Mouse (Mus musculus): ENCODE results near the gene Impdh1.

The Impdh1 gene

DNA sequence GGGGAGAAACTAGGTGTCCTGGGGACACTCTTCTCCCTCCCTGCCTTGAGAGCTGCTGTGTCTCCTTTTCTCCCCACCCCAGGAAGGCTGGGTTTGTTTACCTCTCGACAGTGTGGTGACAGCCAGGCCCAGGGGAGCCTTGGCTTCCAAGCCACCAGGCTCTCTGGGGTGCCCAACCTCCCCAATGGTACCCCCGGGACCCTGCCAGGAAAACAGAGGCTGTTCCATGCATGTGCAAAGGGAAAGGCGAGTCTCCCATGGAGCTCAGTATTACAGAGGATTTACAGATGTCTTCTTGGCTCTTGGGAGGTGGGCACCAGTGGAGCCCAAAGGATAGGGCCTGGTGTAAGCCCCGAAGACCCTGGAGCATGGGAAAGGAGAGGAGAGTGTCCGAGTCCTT lies 2.7 kb downstream of the Impdh1 start:
- no peak for DNase-seq (ENCODE audit: low read depth, low spot score)

- peak; percentile 50 for DNase-seq (ENCODE audit: low read depth, low spot score)
These were observed 4.2 kb downstream of the Impdh1 start for GRCm38 (mm10) chr6:29211806-29212492.

- DNase-seq (ENCODE audit: low read depth, low spot score): no peak
These were observed 5.0 kb downstream of the Impdh1 start for GRCm38 (mm10) chr6:29211146-29211545.

DNA sequence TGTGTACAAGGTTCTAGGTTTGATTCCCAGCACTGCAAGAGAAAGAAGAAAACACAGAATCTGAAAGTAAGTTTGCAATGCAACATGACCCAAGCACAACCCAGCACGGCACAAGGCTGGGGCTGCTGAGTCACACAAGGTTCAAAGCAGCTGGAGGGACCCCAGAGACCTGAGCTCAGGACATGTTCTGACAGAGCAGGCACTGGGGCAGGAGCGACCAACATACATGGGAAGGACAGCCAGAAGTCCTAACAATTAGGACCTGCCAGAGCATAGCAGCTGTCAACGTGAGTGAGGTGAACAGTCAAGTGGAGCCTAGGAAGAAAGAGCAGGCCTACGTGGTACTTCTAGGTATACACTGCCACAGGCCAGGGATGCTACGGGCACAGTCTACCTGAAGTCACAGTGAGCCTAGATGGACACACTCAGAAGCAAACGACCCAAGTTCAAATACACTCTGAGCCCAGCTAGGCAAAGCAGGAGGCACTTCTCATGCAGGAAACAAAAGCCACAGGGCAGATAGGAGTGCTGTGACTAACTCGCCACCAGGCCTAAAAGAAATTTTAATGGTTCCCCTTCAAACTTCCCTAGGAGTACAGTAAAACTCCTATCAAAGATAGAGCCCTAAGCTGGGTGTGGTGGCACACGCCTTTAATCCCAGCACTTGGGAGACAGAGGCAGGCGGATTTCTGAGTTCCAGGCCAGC lies 5.8 kb downstream of the Impdh1 start:
- no peak for DNase-seq (ENCODE audit: low read depth, low spot score)

DNA sequence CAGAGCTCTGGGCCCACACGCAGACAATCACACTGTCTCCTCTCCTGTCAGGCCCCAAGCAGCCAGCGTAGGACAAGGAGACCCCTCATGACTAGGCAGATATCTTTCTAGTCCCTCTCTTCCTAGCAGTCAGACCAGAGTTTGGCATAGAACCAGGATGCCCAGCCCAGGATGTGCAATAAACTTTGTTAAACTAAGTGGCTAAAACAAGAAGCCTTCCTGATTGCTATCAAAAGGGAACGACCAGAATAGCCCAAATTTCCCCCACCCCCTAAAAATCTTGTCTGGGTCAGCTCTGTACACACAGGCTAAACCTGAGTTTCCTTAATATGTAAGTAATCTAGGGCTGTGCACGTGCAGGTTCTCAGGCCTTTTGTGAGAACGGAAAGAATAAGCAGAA lies 8.0 kb downstream of the Impdh1 start:
- DNase-seq (ENCODE audit: low read depth, low spot score): no peak

DNA sequence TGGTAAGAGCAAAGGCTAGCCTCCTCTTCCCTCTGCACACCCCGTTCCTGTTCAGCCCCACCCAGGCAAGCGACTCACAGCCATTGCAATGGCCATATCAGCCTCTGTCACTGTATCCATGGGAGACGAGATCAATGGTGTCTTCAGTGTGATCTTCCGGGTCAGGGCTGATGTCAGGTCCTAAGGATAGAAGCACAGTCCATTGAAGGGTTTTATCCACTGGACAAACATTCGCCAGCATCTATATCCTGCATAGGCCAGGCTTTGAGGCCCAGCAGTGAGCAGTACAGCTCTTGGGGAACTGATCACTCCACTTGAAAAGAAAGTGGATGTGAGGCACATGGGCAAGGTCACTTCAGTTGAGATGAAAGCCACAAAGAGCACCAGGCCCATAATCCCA lies 9.1 kb downstream of the Impdh1 start:
- no peak for DNase-seq (ENCODE audit: low read depth, low spot score)

- DNase-seq (ENCODE audit: low read depth, low spot score): no peak
These were observed 10.2 kb downstream of the Impdh1 start for GRCm38 (mm10) chr6:29206006-29206405.

- DNase-seq (ENCODE audit: low read depth, low spot score): peak; percentile 46
These were observed 11.1 kb downstream of the Impdh1 start for GRCm38 (mm10) chr6:29204932-29205614.

- DNase-seq (ENCODE audit: low read depth, low spot score): no peak
These were observed 12.1 kb downstream of the Impdh1 start for GRCm38 (mm10) chr6:29203861-29204585.

- no peak for DNase-seq (ENCODE audit: low read depth, low spot score)
These were observed 13.1 kb downstream of the Impdh1 start for GRCm38 (mm10) chr6:29203096-29203495.

- DNase-seq (ENCODE audit: low read depth, low spot score): no peak
These were observed 14.2 kb downstream of the Impdh1 start for GRCm38 (mm10) chr6:29201988-29202387.

DNA sequence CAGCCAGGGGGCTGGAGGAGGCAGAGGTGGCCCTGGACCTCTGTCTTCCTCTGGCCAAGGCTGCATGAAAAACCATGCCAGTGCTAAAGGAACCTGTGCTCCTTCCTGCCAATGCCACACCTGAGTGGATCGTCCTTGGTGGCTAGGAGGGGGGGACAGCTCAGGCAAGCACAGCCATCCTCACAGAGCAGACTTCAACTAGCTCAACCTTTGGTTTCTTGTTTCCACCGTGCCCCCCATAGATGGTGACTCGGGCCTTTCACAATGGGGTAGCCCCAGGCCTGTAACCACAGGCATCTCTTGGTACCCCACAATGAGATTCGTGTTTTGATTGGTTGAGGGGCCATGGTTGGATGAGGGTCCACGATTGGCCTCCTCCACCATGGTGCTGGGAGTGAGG lies 14.8 kb downstream of the Impdh1 start:
- DNase-seq (ENCODE audit: low read depth, low spot score): no peak

- no peak for DNase-seq (ENCODE audit: low read depth, low spot score)
These were observed 15.7 kb downstream of the Impdh1 start for GRCm38 (mm10) chr6:29200496-29200895.

- no peak for DNase-seq (ENCODE audit: low read depth, low spot score)
These were observed 16.8 kb downstream of the Impdh1 start for GRCm38 (mm10) chr6:29199223-29199855.

DNA sequence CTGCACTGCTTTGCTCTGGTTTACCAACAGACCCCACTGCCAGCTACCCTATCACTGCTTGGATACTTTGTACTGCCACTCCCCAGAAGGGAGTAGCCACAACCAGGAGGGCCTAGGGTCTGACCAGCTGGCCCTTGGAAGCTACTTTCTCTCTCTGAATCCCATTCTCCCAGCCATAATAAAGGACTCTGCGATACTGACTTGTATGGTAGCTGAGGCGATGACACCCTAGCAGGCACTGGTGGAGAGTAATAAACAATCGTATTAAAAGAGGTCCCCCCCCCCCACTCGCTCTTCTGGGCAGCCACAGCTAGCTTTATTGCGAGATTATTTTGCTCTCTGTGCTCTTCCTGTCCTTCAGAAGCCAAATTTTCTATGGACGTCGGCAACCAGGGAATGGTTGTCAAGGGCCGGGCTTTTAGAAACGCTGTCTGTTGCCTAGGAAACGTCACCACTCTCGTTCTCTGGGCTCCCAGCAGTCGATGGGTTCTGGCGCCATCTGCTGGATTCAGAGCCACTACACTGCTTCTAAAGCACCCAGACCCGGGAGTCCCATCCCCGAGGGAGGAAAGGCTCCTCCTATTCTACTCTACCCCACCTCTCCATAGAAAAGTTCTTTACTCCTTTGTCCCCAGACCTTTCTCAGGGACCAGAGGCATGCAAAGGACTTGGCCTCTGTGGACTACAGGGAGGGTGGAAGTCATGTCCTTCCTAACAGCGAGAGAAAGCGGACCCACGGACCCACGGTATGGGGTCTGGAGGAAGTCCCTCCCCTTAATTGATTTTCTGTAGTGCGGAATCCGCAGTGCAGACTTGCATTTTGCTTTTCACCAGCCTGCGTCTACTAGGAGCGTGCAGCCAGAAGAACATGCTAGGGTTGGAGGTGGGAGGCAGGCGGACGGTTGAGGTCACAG lies 17.6 kb downstream of the Impdh1 start:
- DNase-seq (ENCODE audit: low read depth, low spot score): peak; percentile 78

DNA sequence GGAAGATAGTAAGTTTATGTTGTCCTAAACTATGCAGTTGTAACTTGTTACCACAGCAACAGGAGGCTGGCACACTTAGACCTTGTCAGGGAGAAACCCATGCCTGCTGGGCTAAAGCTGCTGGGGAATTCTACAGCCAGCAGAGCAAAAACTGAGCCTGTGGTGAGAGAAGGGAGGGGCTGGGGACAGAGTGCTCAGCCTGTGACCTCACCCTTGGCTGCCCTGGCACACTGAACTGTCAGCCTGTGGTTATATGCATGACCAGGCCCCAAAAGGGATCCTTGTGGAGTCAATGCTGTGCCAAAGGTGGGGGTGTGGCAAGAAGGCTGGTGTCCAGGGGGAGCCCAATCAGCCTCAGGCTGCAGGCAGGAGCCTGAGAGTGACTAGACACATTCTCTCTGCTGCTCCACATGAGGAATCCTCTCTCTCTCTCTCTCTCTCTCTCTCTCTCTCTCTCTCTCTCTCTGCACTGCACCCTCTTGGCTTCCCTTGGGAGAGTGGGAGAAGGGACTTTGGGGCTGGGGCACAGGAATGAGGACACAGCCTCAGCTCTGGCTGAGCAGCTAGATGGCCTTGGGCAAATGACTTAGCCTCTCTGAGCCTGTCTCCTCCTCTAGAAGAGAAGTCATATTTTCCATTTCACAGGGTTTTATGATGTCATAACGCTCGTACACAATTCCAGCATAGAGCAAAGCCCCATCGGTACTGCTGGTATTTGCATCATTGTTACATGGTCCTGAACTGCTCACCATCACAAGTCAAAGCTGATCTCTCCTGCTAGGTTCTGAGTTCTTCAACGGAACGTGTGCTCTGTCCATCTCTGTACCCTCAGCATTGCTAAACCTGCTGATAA lies 20.1 kb downstream of the Impdh1 start:
- DNase-seq (ENCODE audit: low read depth, low spot score): no peak

- no peak for DNase-seq (ENCODE audit: low read depth, low spot score)
These were observed 21.0 kb downstream of the Impdh1 start for GRCm38 (mm10) chr6:29195146-29195545.

- DNase-seq (ENCODE audit: low read depth, low spot score): no peak
These were observed 22.0 kb downstream of the Impdh1 start for GRCm38 (mm10) chr6:29193961-29194750.

GRCm38 (mm10) chr6:29187936-29188335 lies 28.2 kb downstream of the Impdh1 start:
- no peak for DNase-seq (ENCODE audit: low read depth, low spot score)
